Mouse (Mus musculus): Measurements from ENCODE around the gene Tlcd1. TPM values are rescaled to one million over a fixed set of nuclear protein-coding genes. Genes with fewer than 3 reads are reported as not detected.

Tlcd1 gene
- polyA plus RNA-seq, 1 experiment from 2014 or later = 52.5 TPM

GRCm38 (mm10) chr11:78168541-78169468 is 7.7 kb upstream of the Tlcd1 start:
- H3K27ac ChIP-seq (ENCODE audit: low read depth, low read length) = peak overlapping the region; percentile 85
- H3K4me3 ChIP-seq (ENCODE audit: low read depth, low read length) = peak overlapping the region; percentile 41
- H3K9me3 ChIP-seq (ENCODE audit: control insufficient read depth, low read length) = no peaks in the 10 kb centered on the region
- peak overlapping the region; percentile 60 for H3K9ac ChIP-seq (ENCODE audit: low read depth, low read length)
- no peaks in the 10 kb centered on the region for H3K27me3 ChIP-seq (replicated peaks; ENCODE audit: control insufficient read depth, insufficient read depth, low read length)
- peak; percentile 57 for ATAC-seq (replicated peaks; ENCODE audit: low FRiP score)
- 33% methylated on average over 19 of the region's 19 CpGs for WGBS
- DNase-seq (ENCODE audit: low spot score) = no peak
- peaks cover 3% of the 10 kb centered on the region; the same call in 1 of the 2 replicates for H3K36me3 ChIP-seq (ENCODE audit: control insufficient read depth, insufficient read depth, low read length)
- peaks cover 39% of the 10 kb centered on the region for H3K4me1 ChIP-seq (replicated peaks; ENCODE audit: control insufficient read depth, insufficient read depth, low read length)
- H3K4me2 ChIP-seq = peak overlapping the region; percentile 62

- Histone ChIP-seq H3K4me2 (no peak overlapping the region), H3K9ac (ENCODE audit: low read depth, low read length) (no peak overlapping the region), H3K27ac (ENCODE audit: low read depth, low read length) (peak overlapping the region; percentile 85; the same call in 1 of the 2 replicates), H3K4me3 (ENCODE audit: low read depth, low read length) (no peak overlapping the region), H3K36me3 (ENCODE audit: control insufficient read depth, insufficient read depth, low read length) (peaks cover 3% of the 10 kb centered on the region; the same call in 1 of the 2 replicates), H3K27me3 (replicated peaks; ENCODE audit: control insufficient read depth, insufficient read depth, low read length) (no peaks in the 10 kb centered on the region), H3K4me1 (replicated peaks; ENCODE audit: control insufficient read depth, insufficient read depth, low read length) (peaks cover 44% of the 10 kb centered on the region), H3K9me3 (ENCODE audit: control insufficient read depth, low read length) (no peaks in the 10 kb centered on the region)
- 90% methylated on average over 15 of the region's 15 CpGs for WGBS
- DNase-seq (ENCODE audit: low spot score) (no peak), ATAC-seq (replicated peaks; ENCODE audit: low FRiP score) (no peak)
Measured at GRCm38 (mm10) chr11:78170306-78170705, 6.2 kb upstream of the Tlcd1 start.

GRCm38 (mm10) chr11:78171328-78171727 is 5.2 kb upstream of the Tlcd1 start:
- 63% methylated on average over 4 of the region's 4 CpGs for WGBS
- Histone ChIP-seq H3K9ac (ENCODE audit: low read depth, low read length) (no peak overlapping the region), H3K27ac (ENCODE audit: low read depth, low read length) (no peak overlapping the region)

GRCm38 (mm10) chr11:78172034-78172747 is 4.3 kb upstream of the Tlcd1 start:
- no peaks in the 10 kb centered on the region for H3K27me3 ChIP-seq (replicated peaks; ENCODE audit: control insufficient read depth, insufficient read depth, low read length)
- no peak overlapping the region for H3K4me2 ChIP-seq
- no peak overlapping the region for H3K27ac ChIP-seq (ENCODE audit: low read depth, low read length)
- H3K4me1 ChIP-seq (replicated peaks; ENCODE audit: control insufficient read depth, insufficient read depth, low read length) = peaks cover 33% of the 10 kb centered on the region
- H3K9me3 ChIP-seq (ENCODE audit: control insufficient read depth, low read length) = no peaks in the 10 kb centered on the region
- peaks cover 3% of the 10 kb centered on the region; the same call in 1 of the 2 replicates for H3K36me3 ChIP-seq (ENCODE audit: control insufficient read depth, insufficient read depth, low read length)
- no peak overlapping the region for H3K4me3 ChIP-seq (ENCODE audit: low read depth, low read length)
- 0 out of 2 replicates have a peak overlapping the region, but pooled peaks have one; percentile 6 for H3K9ac ChIP-seq (ENCODE audit: low read depth, low read length)
- DNase-seq (ENCODE audit: low spot score) = no peak
- WGBS = 86% methylated on average over 16 of the region's 16 CpGs
- ATAC-seq (replicated peaks; ENCODE audit: low FRiP score) = no peak

More at GRCm38 (mm10) chr11:78171328-78171727, 5.2 kb upstream of the Tlcd1 start:
- Histone ChIP-seq H3K4me2 (no peak overlapping the region), H3K27me3 (replicated peaks; ENCODE audit: control insufficient read depth, insufficient read depth, low read length) (no peaks in the 10 kb centered on the region), H3K4me1 (replicated peaks; ENCODE audit: control insufficient read depth, insufficient read depth, low read length) (peaks cover 40% of the 10 kb centered on the region), H3K4me3 (ENCODE audit: low read depth, low read length) (no peak overlapping the region), H3K36me3 (ENCODE audit: control insufficient read depth, insufficient read depth, low read length) (peaks cover 3% of the 10 kb centered on the region; the same call in 1 of the 2 replicates), H3K9me3 (ENCODE audit: control insufficient read depth, low read length) (no peaks in the 10 kb centered on the region)
- ATAC-seq (replicated peaks; ENCODE audit: low FRiP score) (no peak), DNase-seq (ENCODE audit: low spot score) (no peak)

- H3K4me1 ChIP-seq (replicated peaks; ENCODE audit: control insufficient read depth, insufficient read depth, low read length) = peaks cover 31% of the 10 kb centered on the region
- 86% methylated on average over 19 of the region's 19 CpGs for WGBS
Measured at GRCm38 (mm10) chr11:78172748-78173383, 3.6 kb upstream of the Tlcd1 start.

GRCm38 (mm10) chr11:78174506-78174905 is 2.0 kb upstream of the Tlcd1 start:
- DNase-seq (ENCODE audit: low spot score) (no peak), ATAC-seq (replicated peaks; ENCODE audit: low FRiP score) (no peak)
- Histone ChIP-seq H3K4me2 (no peak overlapping the region), H3K9ac (ENCODE audit: low read depth, low read length) (no peak overlapping the region), H3K4me3 (ENCODE audit: low read depth, low read length) (no peak overlapping the region), H3K27me3 (replicated peaks; ENCODE audit: control insufficient read depth, insufficient read depth, low read length) (no peaks in the 10 kb centered on the region), H3K9me3 (ENCODE audit: control insufficient read depth, low read length) (no peaks in the 10 kb centered on the region), H3K36me3 (ENCODE audit: control insufficient read depth, insufficient read depth, low read length) (peaks cover 3% of the 10 kb centered on the region; the same call in 1 of the 2 replicates), H3K4me1 (replicated peaks; ENCODE audit: control insufficient read depth, insufficient read depth, low read length) (peaks cover 17% of the 10 kb centered on the region), H3K27ac (ENCODE audit: low read depth, low read length) (no peak overlapping the region)
- WGBS = 87% methylated on average over 3 of the region's 3 CpGs

More at GRCm38 (mm10) chr11:78172748-78173383, 3.6 kb upstream of the Tlcd1 start:
- H3K27ac ChIP-seq (ENCODE audit: low read depth, low read length) = no peak overlapping the region
- ATAC-seq (replicated peaks; ENCODE audit: low FRiP score) = no peak
- H3K36me3 ChIP-seq (ENCODE audit: control insufficient read depth, insufficient read depth, low read length) = peaks cover 3% of the 10 kb centered on the region; the same call in 1 of the 2 replicates
- H3K4me3 ChIP-seq (ENCODE audit: low read depth, low read length) = no peak overlapping the region
- H3K9me3 ChIP-seq (ENCODE audit: control insufficient read depth, low read length) = no peaks in the 10 kb centered on the region
- H3K9ac ChIP-seq (ENCODE audit: low read depth, low read length) = no peak overlapping the region
- no peaks in the 10 kb centered on the region for H3K27me3 ChIP-seq (replicated peaks; ENCODE audit: control insufficient read depth, insufficient read depth, low read length)
- H3K4me2 ChIP-seq = no peak overlapping the region
- DNase-seq (ENCODE audit: low spot score) = no peak

GRCm38 (mm10) chr11:78175771-78176401 is 625 bp upstream of the Tlcd1 start:
- no peak for DNase-seq (ENCODE audit: low spot score)
- Histone ChIP-seq H3K36me3 (ENCODE audit: control insufficient read depth, insufficient read depth, low read length) (peaks cover 16% of the 10 kb centered on the region), H3K9me3 (ENCODE audit: control insufficient read depth, low read length) (no peaks in the 10 kb centered on the region), H3K27ac (ENCODE audit: low read depth, low read length) (peak overlapping the region; percentile 98), H3K27me3 (replicated peaks; ENCODE audit: control insufficient read depth, insufficient read depth, low read length) (no peaks in the 10 kb centered on the region), H3K4me2 (peak overlapping the region; percentile 92), H3K4me1 (replicated peaks; ENCODE audit: control insufficient read depth, insufficient read depth, low read length) (peaks cover 16% of the 10 kb centered on the region), H3K4me3 (ENCODE audit: low read depth, low read length) (peak overlapping the region; percentile 98), H3K9ac (ENCODE audit: low read depth, low read length) (peak overlapping the region; percentile 95)
- WGBS = 3% methylated on average over 9 of the region's 10 CpGs
- ATAC-seq (replicated peaks; ENCODE audit: low FRiP score) = no peak; the same call in 1 of the 2 replicates

- Histone ChIP-seq H3K27ac (ENCODE audit: low read depth, low read length) (peak overlapping the region; percentile 98), H3K4me2 (peak overlapping the region; percentile 92), H3K27me3 (replicated peaks; ENCODE audit: control insufficient read depth, insufficient read depth, low read length) (no peaks in the 10 kb centered on the region), H3K4me3 (ENCODE audit: low read depth, low read length) (peak overlapping the region; percentile 98), H3K36me3 (ENCODE audit: control insufficient read depth, insufficient read depth, low read length) (peaks cover 25% of the 10 kb centered on the region), H3K4me1 (replicated peaks; ENCODE audit: control insufficient read depth, insufficient read depth, low read length) (peaks cover 23% of the 10 kb centered on the region), H3K9me3 (ENCODE audit: control insufficient read depth, low read length) (no peaks in the 10 kb centered on the region), H3K9ac (ENCODE audit: low read depth, low read length) (peak overlapping the region; percentile 95)
- under 1% methylated on average over 23 of the region's 23 CpGs for WGBS
- ATAC-seq (replicated peaks; ENCODE audit: low FRiP score) = no peak
- no peak for DNase-seq (ENCODE audit: low spot score)
Measured at GRCm38 (mm10) chr11:78176905-78177331, 407 bp downstream of the Tlcd1 start.
